Mouse (Mus musculus) liver, adult 2 months (tissue): ENCODE data around the gene Foxo4.

Source experiments
- CTCF ChIP-seq: fragments of 200-500 bp; IDR thresholded peaks from 2 replicates; pipeline ENCODE4 v1.5.1; 2011; ENCODE audit warnings: low read depth, low read length, control low read depth
- POLR2A ChIP-seq: fragments of 200-500 bp; IDR thresholded peaks from 2 replicates; pipeline ENCODE4 v1.6.1; 2011; ENCODE audit warnings: low read length, control low read depth; ENCODE audit not compliant: insufficient read depth; ENCODE audit errors: extremely low read depth

DNA sequence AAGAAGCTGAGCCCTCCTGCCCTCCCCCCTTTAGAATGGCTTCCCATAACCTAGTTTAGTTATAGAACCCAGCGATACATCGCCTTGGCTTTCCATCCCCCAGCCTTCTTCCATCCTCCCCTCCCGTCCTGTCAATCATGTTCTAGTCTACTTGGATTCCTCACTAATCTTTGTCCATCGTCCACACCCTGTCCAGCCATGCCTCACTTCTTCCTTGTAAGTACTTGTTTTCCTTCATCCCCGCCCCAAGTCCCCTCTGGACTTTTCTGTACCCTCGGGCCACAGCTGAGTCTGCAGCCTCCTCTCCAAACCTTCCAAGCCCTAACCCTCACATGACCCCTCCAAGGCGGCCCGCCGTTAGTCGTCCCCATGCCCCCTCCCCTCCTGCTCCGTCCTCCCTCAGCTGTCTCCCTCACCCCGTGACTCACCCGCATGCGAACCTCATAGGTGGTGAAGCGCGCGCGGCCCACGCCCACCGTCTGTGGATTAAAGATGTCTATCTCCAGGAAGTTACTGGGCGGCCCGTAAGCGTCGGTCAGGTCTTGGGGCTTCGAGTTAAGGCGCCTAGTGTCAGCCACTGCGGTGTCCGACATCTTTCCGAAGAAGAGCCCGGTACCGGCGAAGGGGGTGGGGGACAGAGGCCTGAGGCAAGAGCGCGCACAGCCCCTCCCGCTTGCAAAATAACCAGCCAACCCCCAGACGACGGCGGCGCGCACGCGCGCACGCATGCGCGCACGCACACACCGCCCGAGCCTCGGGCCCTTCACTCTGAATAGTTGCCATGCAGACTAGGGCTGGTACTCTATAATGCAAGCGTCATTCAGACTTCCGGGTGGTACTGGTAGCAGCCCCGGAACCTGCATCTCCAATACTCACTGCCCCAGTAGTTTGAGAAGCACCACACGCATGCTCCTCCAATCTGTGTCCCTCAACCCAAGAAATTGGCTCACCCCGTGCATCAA lies 32.2 kb upstream of the Foxo4 start, which contains the start of gene Snx12:
- 0 out of 2 replicates have a peak, but pooled peaks have one; percentile 20 for TF ChIP-seq POLR2A
- TF ChIP-seq CTCF, result no peak
